In genomic region chr11:103677042-103677441, GRCm38 (mm10) we compare ENCODE assay signal across 13 mouse cellular contexts. TPM values are rescaled to one million over a fixed set of nuclear protein-coding genes. Genes with fewer than 3 reads are reported as not detected.
DNase-seq lines count a peak whose midpoint lies in the region; ATAC-seq and TF ChIP-seq lines count a peak whose summit lies in the region.
"Not testable (repeated sequence)": the region's sequence is repeated elsewhere in the genome, so short reads cannot be mapped to it uniquely, and the experiment has no call there.
"Had no signal": no experiment of that assay in that cellular context is flagged by ENCODE, and none has a peak within 500 bp of the region (broad histone marks: within the 10 kb centered on the region; RNA-seq: fewer than 3 reads in every experiment).

No protein-coding gene starts in this region.

- H3K27me3 ChIP-seq in Patski; forebrain, embryonic 10.5 days (ENCODE audit: poor library complexity, severe bottlenecking); hindbrain, embryonic 10.5 days (ENCODE audit: insufficient read depth, poor library complexity, severe bottlenecking): not testable (repeated sequence)

- not testable (repeated sequence) for DNase-seq in Patski (ENCODE audit: low read depth, low spot score)
- peak; percentile 56 to 59 for DNase-seq in cerebellum, adult 18-20 months
- DNase-seq in forebrain, embryonic 10.5 days (ENCODE audit: extremely low spot score, low spot score) = peak; percentile 43
- peak; percentile 41 for DNase-seq in hindbrain, embryonic 10.5 days (ENCODE audit: low spot score)
- peak; percentile 37 to 59 for DNase-seq in layer of hippocampus, postnatal 10 days (ENCODE audit: low spot score in 2 of 2)
- peak; percentile 53 for DNase-seq in right cerebral cortex, postnatal 4 days

- WGBS in forebrain, embryonic 10.5 days = 31% methylated on average over 2 of the region's 2 CpGs
- WGBS in hindbrain, embryonic 10.5 days = 41% methylated on average over 2 of the region's 2 CpGs

- not testable (repeated sequence) for ATAC-seq in Patski
- ATAC-seq in megakaryocyte, adult 5-6 weeks (ENCODE audit: poor library complexity, severe bottlenecking) = peak; percentile 60; the same call in 1 of the 2 replicates

- CTCF ChIA-PET in Patski (lab: Charles Lee) = interaction anchor here (1.1 to 3.0 kb wide), 6 partner anchors 11 to 85 kb away, joined by 3 to 9 read pairs (median 6); partner anchors contain the start of gene Gosr2

- peaks cover 65% of the 10 kb centered on the region for H3K36me3 ChIP-seq in forebrain, embryonic 10.5 days (replicated peaks)
- peaks cover 78% of the 10 kb centered on the region for H3K36me3 ChIP-seq in hindbrain, embryonic 10.5 days

- not testable (repeated sequence) for H3K4me3 ChIP-seq in forebrain, embryonic 10.5 days; hindbrain, embryonic 10.5 days

- not testable (repeated sequence) for H3K27ac ChIP-seq in forebrain, embryonic 10.5 days; hindbrain, embryonic 10.5 days

- TF ChIP-seq CTCF in Patski (IDR thresholded peaks at IDR 0.05) = peak; percentile 61

- in situ Hi-C loops in Patski (cut with MboI; ENCODE audit: low pct_unique_long_range_greater_than_20kb) = loop anchor here (5.0 kb wide), 1 partner anchor 75 kb away; no protein-coding TSS in a partner anchor

- H3K9me3 ChIP-seq in forebrain, embryonic 10.5 days; hindbrain, embryonic 10.5 days: not testable (repeated sequence)

- POLR2A ChIA-PET in Patski (lab: Charles Lee) = not testable (repeated sequence)

- not testable (repeated sequence) for H3K4me1 ChIP-seq in forebrain, embryonic 10.5 days; hindbrain, embryonic 10.5 days (replicated peaks)

RNA-seq across cellular contexts. Expression of gene Gosr2, which starts 20.7 kb away (rescaled TPM):
- polyA plus RNA-seq in Patski (2021) = 82.3 TPM
- polyA plus RNA-seq in forebrain, embryonic 10.5 days (2016; fragmentation: Nextera tagmentation; extraction: Ambion mirVana) = 99.5 and 100 TPM in 2 replicates
- 90.0 and 94.5 TPM in 2 replicates for polyA plus RNA-seq in hindbrain, embryonic 10.5 days (2016; fragmentation: Nextera tagmentation; extraction: Ambion mirVana)
- 10 to 100 TPM; 72.9 to 78.3 TPM for total RNA-seq in layer of hippocampus, postnatal 10 days (2021)
- 45.8 and 46.8 TPM in 2 replicates for total RNA-seq in megakaryocyte, adult 5-6 weeks (2015)
- total RNA-seq in megakaryocyte, adult 5-6 weeks (2017) = 45.5 and 51.8 TPM in 2 replicates

RNA-seq across cellular contexts. Expression of gene Rprml, which starts 27.7 kb away (rescaled TPM):
- polyA plus RNA-seq in Patski (2021) = not detected
- 0.16 TPM in 1 of 2 replicates, not detected in the other for polyA plus RNA-seq in forebrain, embryonic 10.5 days (2016; fragmentation: Nextera tagmentation; extraction: Ambion mirVana)
- not detected in 2 replicates for polyA plus RNA-seq in hindbrain, embryonic 10.5 days (2016; fragmentation: Nextera tagmentation; extraction: Ambion mirVana)
- 100 to 1,000 TPM; 127 to 143 TPM for total RNA-seq in layer of hippocampus, postnatal 10 days (2021)
- total RNA-seq in megakaryocyte, adult 5-6 weeks (2015) = not detected in 2 replicates
- total RNA-seq in megakaryocyte, adult 5-6 weeks (2017) = not detected in 2 replicates
- polyA plus RNA-seq: embryonic facial prominence, embryonic 14.5 days; kidney, embryonic 14.5 days; stomach, embryonic 16.5 days had no signal

RNA-seq across cellular contexts. Expression of gene Lyzl6, which starts 38.4 kb away (rescaled TPM):
- polyA plus RNA-seq in Patski (2021) = not detected
- not detected in 2 replicates for polyA plus RNA-seq in forebrain, embryonic 10.5 days (2016; fragmentation: Nextera tagmentation; extraction: Ambion mirVana)
- not detected in 2 replicates for polyA plus RNA-seq in hindbrain, embryonic 10.5 days (2016; fragmentation: Nextera tagmentation; extraction: Ambion mirVana)
- total RNA-seq in layer of hippocampus, postnatal 10 days (2021) = not detected
- total RNA-seq in megakaryocyte, adult 5-6 weeks (2015) = not detected in 2 replicates
- total RNA-seq in megakaryocyte, adult 5-6 weeks (2017) = not detected in 2 replicates
- total RNA-seq: gastrocnemius, postnatal 4 days had no signal
- polyA plus RNA-seq: embryonic facial prominence, embryonic 14.5 days; kidney, embryonic 14.5 days; limb, embryonic 14.5 days; neural tube, embryonic 14.5 days; stomach, embryonic 16.5 days had no signal

RNA-seq across cellular contexts. Expression of gene Gm884, which starts 56.1 kb away (rescaled TPM):
- polyA plus RNA-seq in Patski (2021) = not detected
- polyA plus RNA-seq in forebrain, embryonic 10.5 days (2016; fragmentation: Nextera tagmentation; extraction: Ambion mirVana) = not detected in 2 replicates
- not detected in 2 replicates for polyA plus RNA-seq in hindbrain, embryonic 10.5 days (2016; fragmentation: Nextera tagmentation; extraction: Ambion mirVana)
- not detected for total RNA-seq in layer of hippocampus, postnatal 10 days (2021)
- total RNA-seq in megakaryocyte, adult 5-6 weeks (2015) = not detected in 2 replicates
- not detected in 2 replicates for total RNA-seq in megakaryocyte, adult 5-6 weeks (2017)
- total RNA-seq: gastrocnemius, postnatal 4 days had no signal
- polyA plus RNA-seq: embryonic facial prominence, embryonic 14.5 days; kidney, embryonic 14.5 days; limb, embryonic 14.5 days; neural tube, embryonic 14.5 days; stomach, embryonic 16.5 days had no signal
